Mouse (Mus musculus) adrenal gland, adult 8-10 months (tissue): ENCODE measurements around the gene Epb41l2. TPM values are rescaled to one million over a fixed set of nuclear protein-coding genes. Genes with fewer than 3 reads are reported as not detected.

ENCODE experiments used
- DNase-seq: peaks from one replicate; pipeline ENCODE4 v3.0.0; 2022
- total RNA-seq, 4 experiments: library from RNA; stranded (reverse); gene quantifications; 2 replicates each; pipeline ENCODE4 v1.2.4; 2022

The Epb41l2 gene
- total RNA-seq, 4 experiments from 2014 or later: 50.5 to 93.1 (median 64.5) TPM

GRCm38 (mm10) chr10:25400646-25401045, 41.0 kb downstream of the Epb41l2 start:
- DNase-seq: no peak

- no peak for DNase-seq
Observed at GRCm38 (mm10) chr10:25401356-25401755, 41.8 kb downstream of the Epb41l2 start.

DNA sequence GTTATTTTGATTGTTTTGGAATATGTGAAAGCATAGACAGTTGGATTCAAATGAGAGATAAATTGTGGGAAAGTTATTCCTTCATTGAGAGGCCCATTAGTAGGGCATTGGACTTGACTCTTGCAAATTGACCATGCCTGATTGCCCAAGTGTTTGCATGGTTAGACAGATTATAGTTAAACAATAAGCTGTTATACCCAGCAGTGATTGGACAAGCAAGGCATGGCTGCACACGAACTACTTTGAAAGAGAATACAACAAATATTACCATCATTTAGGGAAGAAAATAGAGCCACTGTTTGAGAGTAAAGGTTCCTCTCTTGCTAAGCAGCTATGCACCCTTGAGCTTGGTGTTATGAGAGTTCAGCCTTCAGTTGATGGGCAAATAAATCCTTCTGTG, 43.3 kb downstream of the Epb41l2 start:
- no peak for DNase-seq

DNA sequence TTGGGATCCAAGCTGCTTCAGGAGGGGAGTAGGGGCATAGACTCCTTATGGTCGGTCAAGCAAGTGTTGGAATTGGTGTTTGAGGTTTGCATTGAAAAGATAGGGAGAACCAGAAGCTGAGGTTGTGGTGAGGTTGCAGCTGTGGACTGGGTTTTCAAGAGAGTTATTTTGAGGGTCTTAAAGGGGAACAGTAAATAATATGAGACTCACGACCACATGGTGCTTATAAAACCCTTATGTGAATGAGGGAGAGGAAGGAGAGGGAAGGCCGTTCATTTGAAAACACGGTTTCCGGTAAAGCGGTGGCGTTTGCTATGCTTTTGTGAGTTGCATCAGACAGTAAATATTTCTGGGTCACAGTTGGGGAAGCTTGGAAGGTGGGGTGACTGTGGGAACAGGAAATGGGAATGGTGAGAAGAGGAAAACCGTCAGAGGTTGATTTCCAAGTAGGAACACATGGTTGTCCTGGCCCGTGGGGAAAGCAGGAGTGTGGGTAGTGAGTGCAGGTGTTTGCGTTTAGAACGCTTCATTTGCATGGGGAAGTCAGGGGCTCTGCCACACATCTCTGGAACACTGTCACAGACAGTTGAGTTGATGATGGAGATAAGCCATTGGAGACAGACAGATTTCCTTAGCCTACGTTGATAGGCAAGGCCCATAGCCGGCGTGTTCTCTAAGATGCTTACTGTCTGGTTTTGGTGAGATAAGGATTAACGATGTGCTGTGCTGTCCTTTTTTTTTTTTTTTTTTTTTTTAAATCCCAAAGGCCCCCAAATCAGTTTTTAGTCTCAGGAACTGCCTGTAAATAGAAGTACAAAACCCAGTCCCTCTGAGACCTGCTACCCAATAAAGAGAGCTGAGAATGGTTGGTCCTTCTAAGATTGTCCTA, 44.5 kb downstream of the Epb41l2 start:
- DNase-seq: no peak

- no peak for DNase-seq
Observed at GRCm38 (mm10) chr10:25404702-25405098, 45.1 kb downstream of the Epb41l2 start.

DNA sequence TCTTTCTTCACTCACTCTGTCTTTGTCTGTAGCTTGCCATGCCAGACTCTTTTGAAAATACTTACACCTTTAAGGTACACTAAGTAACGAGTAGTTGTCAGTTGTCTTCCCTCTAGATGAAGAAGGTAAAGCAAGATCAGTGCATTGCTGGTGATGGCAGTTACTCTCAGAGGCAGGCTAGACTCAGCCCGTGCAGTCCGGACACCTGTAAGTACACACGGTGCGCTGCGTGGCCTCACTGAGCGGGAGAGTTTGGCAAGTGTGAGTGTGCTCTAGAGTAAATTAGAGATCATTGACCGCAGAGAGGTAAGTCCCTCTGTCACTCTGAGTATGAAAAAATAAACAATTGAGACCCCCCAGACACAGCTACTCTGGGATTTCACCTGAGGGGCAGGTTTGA, 46.0 kb downstream of the Epb41l2 start:
- DNase-seq: no peak

DNA sequence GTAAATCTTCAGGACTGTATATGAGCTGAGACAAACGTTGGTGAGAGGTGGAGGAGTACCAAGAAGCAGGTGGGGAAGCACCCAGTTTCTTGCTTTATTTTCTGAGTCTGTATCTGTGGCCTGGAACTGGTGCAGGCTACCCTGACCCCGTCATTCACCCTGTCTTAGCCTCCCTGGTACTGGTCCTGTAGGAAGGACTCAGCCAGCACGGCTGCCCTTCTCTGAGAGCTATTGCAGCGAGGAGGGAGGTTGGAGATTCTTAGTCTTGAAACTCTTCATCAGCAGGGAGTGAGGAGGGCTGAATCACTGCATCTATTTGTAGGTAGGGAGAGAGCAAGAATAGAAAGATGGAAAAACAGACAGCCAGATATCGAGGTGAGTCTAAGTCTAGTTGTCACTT, 47.1 kb downstream of the Epb41l2 start:
- DNase-seq: no peak

- DNase-seq: no peak
Observed at GRCm38 (mm10) chr10:25408136-25408650, 48.6 kb downstream of the Epb41l2 start.

DNA sequence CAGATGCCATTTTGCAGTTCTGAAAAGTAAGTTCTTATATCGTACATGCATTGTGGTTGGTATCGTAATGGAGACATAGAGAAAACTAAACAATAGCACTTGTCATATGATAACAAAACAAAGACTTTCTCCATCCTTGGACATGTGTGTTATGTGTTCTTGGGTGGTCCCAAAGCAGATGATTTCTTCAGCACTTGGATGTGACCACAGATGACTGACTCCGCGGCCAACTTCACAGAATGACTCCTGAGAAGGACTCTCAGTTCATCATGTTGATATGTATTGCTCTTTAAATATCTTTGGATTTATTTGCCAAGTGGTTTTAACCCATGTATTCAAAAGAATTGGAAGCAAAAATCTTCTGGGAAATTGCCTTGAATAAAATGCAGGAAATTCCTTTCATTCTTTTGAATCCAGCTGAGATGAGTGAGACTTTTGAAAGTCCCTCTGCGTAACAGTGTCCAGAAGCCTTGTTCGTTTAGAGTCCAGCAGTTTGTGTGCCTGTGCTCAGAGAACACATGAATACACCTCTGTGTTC, 52.3 kb downstream of the Epb41l2 start:
- DNase-seq: no peak

DNA sequence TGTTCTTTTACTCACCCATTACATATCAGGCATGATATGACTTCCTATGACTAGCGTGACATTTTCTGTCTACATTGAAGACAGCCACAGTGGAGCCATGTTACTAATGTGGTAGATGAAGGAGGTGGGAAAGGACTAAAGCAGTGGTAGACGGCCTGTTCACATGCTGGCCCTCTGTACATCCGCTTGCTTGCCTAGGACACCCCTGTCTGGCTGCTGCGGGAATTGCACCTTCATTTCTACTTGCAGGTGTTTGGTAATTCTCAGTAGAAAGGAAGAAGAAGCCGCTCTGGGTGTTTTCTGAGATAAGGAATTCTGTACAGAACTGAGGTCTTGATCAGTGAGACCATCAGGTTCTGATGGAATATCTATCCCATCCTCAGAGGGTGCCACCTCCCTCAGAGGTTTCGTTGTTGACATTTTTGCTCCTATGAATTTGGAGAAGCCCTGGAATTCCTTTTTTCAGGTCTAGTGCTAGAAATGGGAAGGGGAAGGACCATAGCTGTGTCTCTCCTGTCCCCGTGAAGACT, 55.7 kb downstream of the Epb41l2 start:
- no peak for DNase-seq

DNA sequence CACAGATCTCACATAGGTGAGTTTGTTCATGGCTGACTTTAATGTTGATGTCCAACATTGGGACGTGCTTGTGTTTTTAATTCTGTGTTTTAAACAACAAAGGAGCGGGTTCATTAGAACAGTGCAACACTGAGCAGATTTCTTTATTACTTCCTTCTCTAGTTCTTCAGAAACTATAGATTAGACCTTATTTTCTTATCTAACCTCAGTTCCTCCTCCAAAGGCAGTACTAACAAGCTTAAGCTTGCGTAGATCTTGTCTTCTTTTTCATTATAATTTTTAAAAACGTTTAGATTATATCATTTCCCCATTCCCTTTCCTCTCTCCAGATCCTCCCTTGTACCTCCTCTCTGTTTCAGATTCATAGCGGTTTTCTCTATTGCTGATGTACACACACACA, 57.1 kb downstream of the Epb41l2 start:
- no peak for DNase-seq

- DNase-seq: no peak
Observed at GRCm38 (mm10) chr10:25426058-25426457, 66.5 kb downstream of the Epb41l2 start.

DNA sequence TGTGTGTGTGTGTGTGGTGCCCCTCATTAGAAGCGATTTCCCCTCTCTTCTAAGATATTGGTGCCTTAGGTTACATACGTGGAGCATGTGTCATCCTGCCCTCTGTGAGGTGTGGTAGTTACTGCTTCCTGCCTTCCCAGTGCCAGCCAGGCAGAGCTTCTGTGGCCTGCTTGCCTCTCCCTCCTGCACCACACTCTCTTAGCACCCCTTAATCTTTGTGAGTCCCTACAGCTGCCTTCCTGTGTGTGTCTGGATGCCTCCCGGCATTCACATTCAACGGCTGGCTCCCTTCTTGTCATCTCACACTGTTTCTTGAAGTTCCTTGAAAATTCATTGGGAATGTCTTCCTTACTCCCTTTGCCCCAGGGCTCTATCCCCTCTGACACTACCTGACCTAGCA, 67.2 kb downstream of the Epb41l2 start:
- DNase-seq: no peak

DNA sequence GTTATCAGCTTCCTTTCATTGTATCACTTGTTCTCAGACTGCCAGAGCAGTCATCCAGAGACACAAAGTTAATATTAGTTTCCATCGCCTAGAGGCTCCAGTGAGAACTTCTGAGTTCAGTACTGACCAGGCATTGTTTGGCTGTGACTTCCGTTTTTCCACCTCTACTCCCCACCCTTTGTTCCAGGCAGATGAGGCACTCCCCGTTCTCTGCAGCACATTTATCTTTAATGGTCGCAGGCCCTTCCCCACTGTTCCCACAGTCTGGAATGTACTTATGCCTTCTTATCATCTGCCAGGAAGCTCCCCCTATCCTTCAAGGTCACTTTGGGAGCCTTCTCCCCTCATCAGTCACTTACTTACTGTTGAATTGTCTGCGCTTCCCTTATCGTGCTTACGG, 67.9 kb downstream of the Epb41l2 start:
- DNase-seq: no peak

- no peak for DNase-seq
Observed at GRCm38 (mm10) chr10:25428658-25429057, 69.1 kb downstream of the Epb41l2 start.

DNA sequence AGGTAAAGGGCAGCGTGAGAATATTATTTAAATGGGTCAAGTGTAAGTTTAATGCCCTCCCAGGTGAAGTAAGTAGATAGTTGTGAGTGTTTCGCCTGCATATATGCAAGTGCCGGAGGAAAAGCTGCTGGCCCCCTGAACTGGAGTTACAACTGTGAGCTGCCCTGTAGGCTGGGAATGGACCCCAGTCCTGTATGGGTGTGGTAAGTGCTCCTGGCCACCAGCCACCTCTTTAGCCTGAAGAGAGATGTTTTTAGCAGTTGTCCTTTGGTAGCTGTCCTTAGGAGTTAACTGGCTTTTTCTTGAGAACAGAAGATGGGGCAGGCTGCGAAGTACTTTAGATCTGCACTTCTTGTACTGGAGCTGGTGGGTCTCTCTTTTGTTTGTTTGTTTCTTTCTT, 69.7 kb downstream of the Epb41l2 start:
- DNase-seq: no peak

DNA sequence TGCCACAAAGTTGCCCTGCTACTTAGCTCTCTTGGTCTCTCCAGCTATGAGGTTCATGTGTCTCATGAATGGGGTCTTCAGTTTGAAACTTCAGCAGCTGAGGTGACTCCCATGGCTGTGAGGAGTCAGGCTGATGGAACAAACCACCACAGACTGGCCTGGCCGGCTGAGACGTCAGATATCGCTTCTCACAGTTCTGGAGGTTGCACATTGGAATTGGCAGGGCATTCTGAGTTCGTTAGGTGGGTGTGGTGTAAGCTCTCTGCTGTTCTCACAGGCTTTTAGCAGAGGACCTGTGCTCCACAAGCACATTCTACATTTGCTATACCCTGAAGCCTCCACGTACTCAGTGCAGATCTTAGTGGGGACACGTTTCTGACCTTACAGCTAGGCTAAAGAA, 71.3 kb downstream of the Epb41l2 start:
- no peak for DNase-seq

- DNase-seq: no peak
Observed at GRCm38 (mm10) chr10:25432351-25432750, 72.8 kb downstream of the Epb41l2 start.

- no peak for DNase-seq
Observed at GRCm38 (mm10) chr10:25432938-25433337, 73.3 kb downstream of the Epb41l2 start.

- DNase-seq: no peak
Observed at GRCm38 (mm10) chr10:25433524-25433923, 73.9 kb downstream of the Epb41l2 start.

DNA sequence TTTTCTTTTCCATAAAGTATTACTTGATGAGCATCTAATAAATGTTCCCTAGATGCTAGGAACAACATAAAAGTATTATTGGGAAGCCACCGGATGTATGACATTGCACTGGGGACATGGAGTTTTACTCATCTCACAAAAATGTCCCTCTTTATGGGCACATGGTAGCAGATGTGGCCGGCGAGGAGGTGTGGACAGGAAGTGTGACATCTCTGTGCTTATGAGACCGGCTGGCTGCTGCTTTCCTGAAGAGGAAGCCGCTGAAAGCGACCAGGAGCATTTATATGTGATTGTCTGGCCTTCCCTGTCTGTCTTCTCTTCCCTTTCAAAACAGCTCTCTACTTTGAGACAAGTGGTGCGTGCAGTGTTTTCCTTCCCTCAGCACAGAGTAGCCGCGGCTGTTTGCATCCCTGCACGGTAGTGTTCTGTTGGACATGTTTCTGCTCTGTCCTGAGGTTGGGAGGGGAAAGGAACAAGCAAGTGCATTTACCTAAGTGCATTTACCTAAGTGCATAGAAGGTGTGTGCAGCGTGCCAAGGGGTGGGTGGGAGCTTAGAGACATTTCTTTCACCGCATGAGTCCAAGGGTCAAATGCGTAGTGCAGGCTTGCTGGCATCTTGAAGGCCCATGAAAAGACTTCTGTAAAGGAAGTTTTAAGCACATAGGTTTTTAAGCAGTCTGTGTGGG, 74.9 kb downstream of the Epb41l2 start:
- no peak for DNase-seq

DNA sequence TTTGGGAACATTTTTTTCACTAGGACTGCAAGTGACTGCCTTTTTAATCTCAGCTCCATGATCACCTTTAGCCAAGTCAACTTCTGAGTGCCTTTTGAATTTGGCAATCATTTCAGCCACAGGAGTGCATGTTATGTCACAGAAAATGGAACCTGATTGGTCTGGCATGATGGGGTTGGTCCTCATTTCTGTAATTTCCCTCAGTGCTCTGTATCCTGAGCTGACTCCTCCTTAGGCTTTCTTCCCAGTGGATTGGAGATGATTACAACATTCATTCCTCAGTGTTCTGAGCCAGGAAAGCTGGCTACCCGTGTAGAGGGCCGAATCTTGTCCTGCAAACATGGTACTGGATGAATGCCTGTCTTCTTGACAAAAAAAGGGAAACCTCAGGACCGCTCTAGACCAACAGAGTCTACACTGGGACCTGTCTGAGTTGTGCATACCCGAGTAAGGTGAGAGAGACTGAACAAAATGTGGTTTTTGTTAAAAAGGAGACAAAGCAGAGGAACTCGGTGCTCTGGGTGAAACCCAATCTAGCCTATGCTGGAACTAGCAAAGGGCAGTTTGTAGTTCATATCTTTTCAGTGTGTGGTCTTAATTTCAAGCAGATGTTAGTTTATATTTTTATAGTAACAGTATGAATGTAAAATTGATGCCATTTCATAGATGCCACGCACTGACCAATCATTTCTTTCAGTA, 77.3 kb downstream of the Epb41l2 start:
- no peak for DNase-seq
